Mouse (Mus musculus): ENCODE data around the gene Gm45062. TPM values are rescaled to one million over a fixed set of nuclear protein-coding genes. Genes with fewer than 3 reads are reported as not detected.

Gm45062 gene
- total RNA-seq, 2 experiments from 2014 or later = not detected

- intact Hi-C loops (cut with DNase I) = no loop called here
- DNase-seq = no peak
Measured at GRCm38 (mm10) chr6:8408332-8408731, 149.1 kb downstream of the Gm45062 start.

GRCm38 (mm10) chr6:8409865-8410264 lies 150.6 kb downstream of the Gm45062 start:
- no peak for DNase-seq
- intact Hi-C loops (cut with DNase I) = no loop called here

- intact Hi-C loops (cut with DNase I) = no loop called here
- no peak for DNase-seq
Measured at GRCm38 (mm10) chr6:8412845-8413598, 153.8 kb downstream of the Gm45062 start.

- DNase-seq = no peak
- intact Hi-C loops (cut with DNase I) = no loop called here
Measured at GRCm38 (mm10) chr6:8414020-8414419, 154.8 kb downstream of the Gm45062 start.

- intact Hi-C loops (cut with DNase I) = no loop called here
- no peak for DNase-seq
Measured at GRCm38 (mm10) chr6:8415823-8416222, 156.6 kb downstream of the Gm45062 start.

- no peak for DNase-seq
- intact Hi-C loops (cut with DNase I) = no loop called here
Measured at GRCm38 (mm10) chr6:8416802-8417569, 157.7 kb downstream of the Gm45062 start.

- DNase-seq = no peak
- intact Hi-C loops (cut with DNase I) = no loop called here
Measured at GRCm38 (mm10) chr6:8419485-8420186, 160.4 kb downstream of the Gm45062 start.

GRCm38 (mm10) chr6:8420187-8420503 lies 160.9 kb downstream of the Gm45062 start:
- intact Hi-C loops (cut with DNase I) = no loop called here

GRCm38 (mm10) chr6:8421421-8421820 lies 162.2 kb downstream of the Gm45062 start:
- DNase-seq = no peak
- intact Hi-C loops (cut with DNase I) = no loop called here

More at GRCm38 (mm10) chr6:8420187-8420503, 160.9 kb downstream of the Gm45062 start:
- DNase-seq = no peak

GRCm38 (mm10) chr6:8421959-8422581 lies 162.8 kb downstream of the Gm45062 start:
- peak in 1 of 2 experiments; percentile 11 for DNase-seq

GRCm38 (mm10) chr6:8423142-8423541 lies 163.9 kb downstream of the Gm45062 start:
- intact Hi-C loops (cut with DNase I) = no loop called here
- DNase-seq = no peak

More at GRCm38 (mm10) chr6:8421959-8422581, 162.8 kb downstream of the Gm45062 start:
- intact Hi-C loops (cut with DNase I) = no loop called here

GRCm38 (mm10) chr6:8427692-8428091 lies 168.4 kb downstream of the Gm45062 start:
- intact Hi-C loops (cut with DNase I) = no loop called here
- no peak for DNase-seq

- intact Hi-C loops (cut with DNase I) = no loop called here
- DNase-seq = no peak
Measured at GRCm38 (mm10) chr6:8430610-8431234, 171.5 kb downstream of the Gm45062 start.

GRCm38 (mm10) chr6:8433179-8433578 lies 173.9 kb downstream of the Gm45062 start:
- intact Hi-C loops (cut with DNase I) = no loop called here
- DNase-seq = no peak

GRCm38 (mm10) chr6:8437937-8438336 lies 178.7 kb downstream of the Gm45062 start:
- intact Hi-C loops (cut with DNase I) = no loop called here
- no peak for DNase-seq

GRCm38 (mm10) chr6:8441814-8442213 lies 182.6 kb downstream of the Gm45062 start:
- no peak for DNase-seq
- intact Hi-C loops (cut with DNase I) = no loop called here

GRCm38 (mm10) chr6:8446786-8447185 lies 187.5 kb downstream of the Gm45062 start:
- intact Hi-C loops (cut with DNase I) = no loop called here
- DNase-seq = peak; percentile 52

GRCm38 (mm10) chr6:8455599-8455998 lies 196.3 kb downstream of the Gm45062 start:
- intact Hi-C loops (cut with DNase I) = no loop called here

GRCm38 (mm10) chr6:8458596-8458995 lies 199.3 kb downstream of the Gm45062 start:
- DNase-seq = no peak
- intact Hi-C loops (cut with DNase I) = no loop called here

More at GRCm38 (mm10) chr6:8455599-8455998, 196.3 kb downstream of the Gm45062 start:
- DNase-seq = no peak

- intact Hi-C loops (cut with DNase I) = no loop called here
- no peak for DNase-seq
Measured at GRCm38 (mm10) chr6:8462447-8462846, 203.2 kb downstream of the Gm45062 start.

Data from heart, postnatal 14 days (tissue).